Mouse (Mus musculus): ENCODE measurements at regions not wholly inside any gene's neighbourhood (a gene's known extent, or its start where the extent isn't known, plus 50 kb on each side); places are given as distances from the start of the nearest gene placed in this dataset.

DNA sequence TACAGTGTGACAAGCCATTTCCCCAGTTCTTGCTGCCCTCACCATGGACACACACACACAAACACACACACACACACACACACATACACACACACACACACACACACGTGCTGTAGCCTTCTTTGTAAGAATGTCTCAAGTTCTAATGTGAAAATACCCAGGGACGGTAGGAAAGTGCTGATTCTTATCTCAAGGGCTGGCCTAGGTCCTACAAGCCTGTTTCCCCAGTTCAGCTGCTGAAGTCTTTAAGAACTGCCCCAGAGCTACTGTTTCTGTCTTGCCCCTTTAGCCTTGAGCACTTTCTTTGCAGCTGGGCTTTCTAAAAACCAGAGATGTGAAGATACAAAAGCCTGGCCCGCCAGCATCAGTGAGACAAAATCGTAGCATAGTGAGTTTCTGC, 117.5 kb upstream of the Kbtbd8 start:
- H3K36me3 ChIP-seq (ENCODE audit: control insufficient read depth in 1 of 2, insufficient read depth in 2 of 2, low read length in 2 of 2): no peaks in the 10 kb centered on the region
- TF ChIP-seq MXI1 (IDR thresholded peaks at IDR 0.05; ENCODE audit: low read depth, low read length) (no peak), CTCF (IDR thresholded peaks at IDR 0.05 in 2 of 3, conservative IDR thresholded peaks at IDR 0.05 in 1 of 3; ENCODE audit: control insufficient read depth in 1 of 3, insufficient read depth in 1 of 3, low read depth in 2 of 3, low read length in 3 of 3, poor library complexity in 1 of 3, severe bottlenecking in 1 of 3) (no peak), MYB (IDR thresholded peaks at IDR 0.05; ENCODE audit: low read depth, low read length) (no peak), RCOR1 (IDR thresholded peaks at IDR 0.05; ENCODE audit: low read depth, low read length) (no peak), ELF1 (IDR thresholded peaks at IDR 0.05; ENCODE audit: low read depth, low read length) (no peak), MAX (IDR thresholded peaks at IDR 0.05; ENCODE audit: low read length) (no peak), ZKSCAN1 (IDR thresholded peaks at IDR 0.05; ENCODE audit: low read depth, low read length) (no peak), ZC3H11A (IDR thresholded peaks at IDR 0.05; ENCODE audit: low read depth, low read length) (no peak), POLR2A (IDR thresholded peaks at IDR 0.05; ENCODE audit: control insufficient read depth in 1 of 2, insufficient read depth in 1 of 2, low read depth in 1 of 2, low read length in 2 of 2, poor library complexity in 1 of 2) (no peak), NRF1 (IDR thresholded peaks at IDR 0.05; ENCODE audit: insufficient read depth, low read depth, low read length, poor library complexity, severe bottlenecking) (no peak)
- H3K4me3 ChIP-seq (ENCODE audit: control insufficient read depth in 1 of 2, insufficient read depth in 1 of 2, low read depth in 2 of 2, low read length in 2 of 2): no peak overlapping the region
- no peak overlapping the region for H3K9ac ChIP-seq (ENCODE audit: control insufficient read depth, low read depth, low read length, poor library complexity, severe bottlenecking)
- no peaks in the 10 kb centered on the region for H3K79me2 ChIP-seq (ENCODE audit: control insufficient read depth, insufficient read depth, low read length, poor library complexity)
- no peaks in the 10 kb centered on the region for H3K9me3 ChIP-seq (replicated peaks; ENCODE audit: insufficient read depth, low read length)
- peaks cover 0 to 3% of the 10 kb centered on the region in 2 experiments; a peak in 2 of 4 replicates for H3K27me3 ChIP-seq (ENCODE audit: control insufficient read depth in 1 of 2, insufficient read depth in 2 of 2, low read length in 2 of 2)
- H3K27ac ChIP-seq (ENCODE audit: control insufficient read depth, low read depth, low read length): no peak overlapping the region
- H3K4me1 ChIP-seq (ENCODE audit: control insufficient read depth in 1 of 2, insufficient read depth in 2 of 2, low read length in 2 of 2): no peaks in the 10 kb centered on the region
- DNase-seq (ENCODE audit: low read depth, low spot score): no peak

DNA sequence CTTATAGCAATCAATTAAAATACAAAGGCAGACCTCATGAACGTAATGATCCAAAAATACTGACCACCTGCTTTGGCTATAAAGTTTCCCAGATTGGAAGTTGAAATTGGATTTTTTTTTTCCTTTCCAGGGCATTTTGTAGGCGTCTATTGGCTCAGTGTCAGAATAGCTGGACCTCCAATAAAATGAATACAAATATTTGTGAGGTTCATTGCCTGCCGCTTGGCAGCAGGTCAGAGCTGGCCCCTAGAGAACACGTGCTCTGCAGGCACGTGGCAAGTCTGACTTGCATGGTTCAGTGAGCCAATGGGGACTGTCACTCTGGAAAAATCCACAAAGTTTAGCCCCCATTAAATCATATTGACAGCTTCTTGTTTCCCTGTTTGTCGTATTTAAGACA, 118.0 kb upstream of the Kbtbd8 start:
- Histone ChIP-seq H3K4me1 (ENCODE audit: control insufficient read depth in 1 of 2, insufficient read depth in 2 of 2, low read length in 2 of 2) (no peaks in the 10 kb centered on the region), H3K27me3 (ENCODE audit: control insufficient read depth in 1 of 2, insufficient read depth in 2 of 2, low read length in 2 of 2) (peaks cover 0 to 3% of the 10 kb centered on the region in 2 experiments; a peak in 2 of 4 replicates), H3K9ac (ENCODE audit: control insufficient read depth, low read depth, low read length, poor library complexity, severe bottlenecking) (no peak overlapping the region), H3K36me3 (ENCODE audit: control insufficient read depth in 1 of 2, insufficient read depth in 2 of 2, low read length in 2 of 2) (no peaks in the 10 kb centered on the region), H3K9me3 (replicated peaks; ENCODE audit: insufficient read depth, low read length) (no peaks in the 10 kb centered on the region), H3K4me3 (ENCODE audit: control insufficient read depth in 1 of 2, insufficient read depth in 1 of 2, low read depth in 2 of 2, low read length in 2 of 2) (no peak overlapping the region), H3K79me2 (ENCODE audit: control insufficient read depth, insufficient read depth, low read length, poor library complexity) (no peaks in the 10 kb centered on the region), H3K27ac (ENCODE audit: control insufficient read depth, low read depth, low read length) (no peak overlapping the region)
- TF ChIP-seq KAT2A (conservative IDR thresholded peaks at IDR 0.05; ENCODE audit: low read depth, low read length): no peak
- TF ChIP-seq GATA1 (IDR thresholded peaks at IDR 0.05; ENCODE audit: low read depth, low read length): no peak
- no peak for TF ChIP-seq POLR2AphosphoS5 (IDR thresholded peaks at IDR 0.05; ENCODE audit: borderline replicate concordance, low read depth, low read length)
- no peak for TF ChIP-seq RCOR1 (IDR thresholded peaks at IDR 0.05; ENCODE audit: low read depth, low read length)
- DNase-seq (ENCODE audit: low read depth, low spot score): no peak

GRCm38 (mm10) chr6:94998371-94998770, 118.7 kb upstream of the Kbtbd8 start:
- no peaks in the 10 kb centered on the region for H3K36me3 ChIP-seq (ENCODE audit: control insufficient read depth in 1 of 2, insufficient read depth in 2 of 2, low read length in 2 of 2)
- no peaks in the 10 kb centered on the region for H3K9me3 ChIP-seq (replicated peaks; ENCODE audit: insufficient read depth, low read length)
- peaks cover 0 to 3% of the 10 kb centered on the region in 2 experiments; a peak in 1 of 4 replicates for H3K27me3 ChIP-seq (ENCODE audit: control insufficient read depth in 1 of 2, insufficient read depth in 2 of 2, low read length in 2 of 2)
- no peak overlapping the region for H3K27ac ChIP-seq (ENCODE audit: control insufficient read depth, low read depth, low read length)
- H3K9ac ChIP-seq (ENCODE audit: control insufficient read depth, low read depth, low read length, poor library complexity, severe bottlenecking): no peak overlapping the region
- TF ChIP-seq MAZ (IDR thresholded peaks at IDR 0.05; ENCODE audit: low read depth, low read length) (no peak), USF2 (IDR thresholded peaks at IDR 0.05; ENCODE audit: borderline replicate concordance in 1 of 2, insufficient read depth in 1 of 2, low read depth in 1 of 2, low read length in 2 of 2) (no peak), ZNF384 (IDR thresholded peaks at IDR 0.05; ENCODE audit: low read depth, low read length) (no peak), POLR2AphosphoS5 (IDR thresholded peaks at IDR 0.05; ENCODE audit: borderline replicate concordance, low read depth, low read length) (no peak), RCOR1 (IDR thresholded peaks at IDR 0.05; ENCODE audit: low read depth, low read length) (no peak), ZMIZ1 (IDR thresholded peaks at IDR 0.05; ENCODE audit: low read depth, low read length) (no peak), NELFE (IDR thresholded peaks at IDR 0.05; ENCODE audit: low read depth, low read length) (no peak), RAD21 (IDR thresholded peaks at IDR 0.05; ENCODE audit: low read depth, low read length) (no peak), BHLHE40 (IDR thresholded peaks at IDR 0.05; ENCODE audit: borderline replicate concordance, low read depth, low read length) (no peak), SIN3A (IDR thresholded peaks at IDR 0.05; ENCODE audit: low read length) (no peak), POLR2A (IDR thresholded peaks at IDR 0.05; ENCODE audit: control insufficient read depth in 1 of 2, insufficient read depth in 1 of 2, low read depth in 1 of 2, low read length in 2 of 2, poor library complexity in 1 of 2) (no peak), CHD2 (IDR thresholded peaks at IDR 0.05; ENCODE audit: low read length) (no peak), MYB (IDR thresholded peaks at IDR 0.05; ENCODE audit: low read depth, low read length) (no peak), MEF2A (IDR thresholded peaks at IDR 0.05; ENCODE audit: extremely low read depth, insufficient replicate concordance, low read depth, low read length, poor library complexity, severe bottlenecking) (no peak), POLR2AphosphoS2 (IDR thresholded peaks at IDR 0.05; ENCODE audit: low read length) (no peak), MAX (IDR thresholded peaks at IDR 0.05; ENCODE audit: low read length) (no peak), TBP (IDR thresholded peaks at IDR 0.05; ENCODE audit: low read depth, low read length) (no peak)
- DNase-seq (ENCODE audit: low read depth, low spot score): no peak
- H3K4me1 ChIP-seq (ENCODE audit: control insufficient read depth in 1 of 2, insufficient read depth in 2 of 2, low read length in 2 of 2): no peaks in the 10 kb centered on the region
- H3K79me2 ChIP-seq (ENCODE audit: control insufficient read depth, insufficient read depth, low read length, poor library complexity): no peaks in the 10 kb centered on the region
- no peak overlapping the region for H3K4me3 ChIP-seq (ENCODE audit: control insufficient read depth in 1 of 2, insufficient read depth in 1 of 2, low read depth in 2 of 2, low read length in 2 of 2)
